Mouse (Mus musculus): ENCODE measurements around the gene Pnmal2.

DNA sequence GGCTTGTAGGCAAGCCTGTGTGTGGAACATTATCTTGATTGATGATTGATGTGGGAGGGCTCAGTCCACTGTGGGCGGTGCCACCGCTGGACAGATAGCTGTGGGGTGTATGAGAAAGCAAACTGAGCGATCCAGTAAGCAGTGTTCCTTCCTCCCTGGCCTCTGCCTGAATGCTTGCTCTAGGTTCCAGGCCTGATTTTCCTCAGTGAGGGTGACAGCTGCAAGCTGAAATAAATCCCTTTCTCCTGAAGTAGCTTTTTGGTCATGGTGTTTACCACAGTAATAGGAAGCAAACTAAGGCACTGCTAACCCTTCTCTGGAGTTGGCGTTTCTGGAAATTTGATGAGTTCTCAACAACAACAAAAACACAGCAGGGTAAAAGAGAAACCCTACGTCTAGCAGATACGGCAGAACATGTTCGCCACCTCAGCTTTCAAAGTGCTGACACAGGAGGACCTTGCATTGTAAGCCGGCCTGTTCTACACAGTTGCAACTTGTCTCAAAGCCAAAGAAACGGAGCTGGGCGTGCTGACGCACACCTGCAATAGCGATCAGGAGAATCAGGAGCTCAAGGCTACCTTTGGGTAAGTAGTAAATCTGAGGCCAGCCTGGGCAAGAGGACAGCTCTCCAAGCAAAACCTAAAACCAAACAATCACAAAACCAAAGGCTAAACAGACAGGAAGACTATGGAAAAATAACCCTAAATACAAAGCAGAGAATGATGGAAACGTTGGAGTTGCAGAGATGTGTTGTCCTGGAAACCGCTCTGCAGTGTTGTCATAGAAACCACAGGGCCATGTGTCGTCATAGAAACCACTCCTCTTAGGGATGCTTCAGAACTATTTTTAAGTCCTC lies 12.2 kb downstream of the Pnmal2 start:
- TF ChIP-seq GATA1 (IDR thresholded peaks at IDR 0.05; ENCODE audit: borderline replicate concordance, low read length) (no peak), FLI1 (IDR thresholded peaks at IDR 0.05; ENCODE audit: low read length) (no peak)

Data from megakaryocyte, embryonic 14.5 days (primary cell).